Mouse (Mus musculus) erythroblast, embryonic 14.5 days (primary cell): Measurements from ENCODE around the gene Ghitm. TPM values are rescaled to one million over a fixed set of nuclear protein-coding genes. Genes with fewer than 3 reads are reported as not detected.

Experiments used
- H3K27me3 ChIP-seq: 2 replicates; pipeline ENCODE4 v1.6.1; 2012; ENCODE audit warnings: inconsistent platforms; ENCODE audit not compliant: control insufficient read depth
- H3K36me3 ChIP-seq: 2 replicates; pipeline ENCODE4 v1.6.1; 2012; ENCODE audit warnings: mild to moderate bottlenecking, inconsistent platforms; ENCODE audit not compliant: control insufficient read depth
- H3K4me1 ChIP-seq: 2 replicates; pipeline ENCODE4 v1.6.1; 2012; ENCODE audit warnings: inconsistent platforms; ENCODE audit not compliant: control insufficient read depth
- H3K4me3 ChIP-seq: replicated peaks from 2 replicates; pipeline ENCODE3; 2012; ENCODE audit warnings: moderate library complexity, mild to moderate bottlenecking, inconsistent platforms
- H3K9me3 ChIP-seq: 2 replicates; pipeline ENCODE4 v1.6.1; 2012; ENCODE audit warnings: low read length, inconsistent platforms, mixed read lengths; ENCODE audit not compliant: control insufficient read depth
- GATA1 ChIP-seq: IDR thresholded peaks from 2 replicates; pipeline ENCODE4 v1.6.1; 2012; ENCODE audit warnings: low read length, inconsistent platforms, mixed read lengths
- TAL1 ChIP-seq: IDR thresholded peaks from 3 replicates; pipeline ENCODE4 v1.6.1; 2012; ENCODE audit warnings: low read length, inconsistent platforms, mixed read lengths
- polyA plus RNA-seq: library from polyadenylated mRNA; stranded (reverse); fragments of >175 nt; gene quantifications from 2 replicates; pipeline ENCODE4 v1.2.3, GENCODE M21; 2012

Ghitm gene
- polyA plus RNA-seq, 1 experiment: 9.1 TPM

DNA sequence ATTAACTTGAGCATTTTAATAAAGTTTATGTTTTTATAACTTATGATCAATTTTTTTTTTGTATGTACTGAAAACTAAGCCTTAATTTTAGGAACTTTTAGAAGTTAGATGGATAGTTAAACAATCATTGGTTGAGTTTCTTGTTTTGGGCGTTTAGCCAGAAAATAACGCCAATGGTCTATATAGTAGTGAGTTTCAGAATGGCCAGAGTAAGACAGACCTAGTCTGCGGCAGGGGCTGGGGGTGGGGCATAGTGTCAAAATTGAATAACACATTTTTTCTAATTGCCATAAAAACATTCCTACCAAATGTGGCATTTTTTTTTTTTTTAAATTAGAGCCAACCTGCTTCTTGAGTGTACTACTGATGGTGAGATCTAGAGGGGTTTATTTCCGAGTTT is 1.0 kb upstream of the Ghitm start:
- no peaks in the 10 kb centered on the region for H3K9me3 ChIP-seq
- TF ChIP-seq TAL1 (no peak), GATA1 (no peak)
- H3K27me3 ChIP-seq: no peaks in the 10 kb centered on the region
- H3K4me3 ChIP-seq: peak overlapping the region; percentile 91
- peaks cover 22% of the 10 kb centered on the region for H3K4me1 ChIP-seq
- H3K36me3 ChIP-seq: peaks cover 25% of the 10 kb centered on the region

DNA sequence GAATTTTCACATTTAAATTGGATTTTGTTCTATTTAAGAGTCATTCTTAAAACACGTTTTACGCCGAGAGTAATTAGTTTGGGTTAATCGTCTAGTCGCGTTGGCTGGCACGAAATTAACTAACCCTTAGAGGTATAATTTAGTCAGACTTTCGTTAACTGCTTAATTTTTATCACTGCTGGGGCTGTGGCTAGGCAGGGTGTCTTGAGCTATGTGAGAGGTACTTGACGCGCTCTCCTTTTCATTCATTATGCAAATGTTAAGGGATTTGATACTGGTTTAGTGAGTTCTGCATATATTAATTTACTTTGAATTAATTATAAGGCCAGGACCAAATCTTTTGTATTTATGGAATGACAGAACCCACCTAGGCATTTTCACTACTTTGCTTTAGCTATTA is 599 bp upstream of the Ghitm start:
- TF ChIP-seq GATA1: no peak
- TF ChIP-seq TAL1: no peak
- Histone ChIP-seq H3K27me3 (no peaks in the 10 kb centered on the region), H3K36me3 (peaks cover 30% of the 10 kb centered on the region), H3K4me3 (peak overlapping the region; percentile 91), H3K9me3 (no peaks in the 10 kb centered on the region), H3K4me1 (peaks cover 22% of the 10 kb centered on the region)

DNA sequence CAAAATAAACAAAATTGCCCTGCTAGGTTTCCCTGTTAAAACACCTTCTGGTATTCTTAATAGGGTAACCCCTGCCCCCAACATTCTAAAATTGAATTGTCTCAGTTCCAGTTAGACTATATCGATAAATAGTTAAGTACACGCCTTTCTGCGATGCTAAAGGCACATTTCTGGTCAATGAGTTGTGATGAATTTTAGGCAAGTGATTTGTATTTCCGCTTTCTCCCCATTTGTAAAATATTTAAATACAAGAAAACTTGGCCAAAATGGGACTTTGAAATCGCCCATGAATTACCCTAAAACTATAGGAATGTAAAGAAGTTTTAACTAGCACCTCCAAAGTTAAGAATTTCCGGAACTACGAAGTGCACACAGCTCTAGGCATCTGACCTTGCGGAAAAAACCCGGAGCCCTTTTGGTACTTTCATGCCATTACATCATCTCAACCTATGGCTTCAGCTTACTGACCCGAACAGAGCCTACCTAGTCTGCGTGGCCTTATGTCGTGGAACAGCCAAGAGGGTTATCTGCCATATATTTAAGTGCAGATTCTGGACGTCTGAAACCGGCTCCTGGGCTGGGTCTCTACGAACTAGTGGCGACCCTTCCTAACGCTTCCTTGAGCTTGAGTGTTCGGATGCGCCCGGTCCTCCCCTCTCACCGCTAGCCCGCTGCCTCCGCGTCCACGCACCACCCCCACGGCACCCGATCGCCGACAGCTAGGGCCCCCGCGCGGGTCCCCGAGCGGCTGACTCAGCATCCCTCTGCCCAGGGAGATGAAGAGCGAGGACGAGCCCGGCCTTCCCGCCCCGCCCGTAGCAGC is 557 bp downstream of the Ghitm start:
- Histone ChIP-seq H3K36me3 (peaks cover 41% of the 10 kb centered on the region), H3K9me3 (no peaks in the 10 kb centered on the region), H3K4me3 (peak overlapping the region; percentile 91), H3K27me3 (no peaks in the 10 kb centered on the region), H3K4me1 (peaks cover 22% of the 10 kb centered on the region)
- TF ChIP-seq GATA1 (no peak), TAL1 (no peak)

DNA sequence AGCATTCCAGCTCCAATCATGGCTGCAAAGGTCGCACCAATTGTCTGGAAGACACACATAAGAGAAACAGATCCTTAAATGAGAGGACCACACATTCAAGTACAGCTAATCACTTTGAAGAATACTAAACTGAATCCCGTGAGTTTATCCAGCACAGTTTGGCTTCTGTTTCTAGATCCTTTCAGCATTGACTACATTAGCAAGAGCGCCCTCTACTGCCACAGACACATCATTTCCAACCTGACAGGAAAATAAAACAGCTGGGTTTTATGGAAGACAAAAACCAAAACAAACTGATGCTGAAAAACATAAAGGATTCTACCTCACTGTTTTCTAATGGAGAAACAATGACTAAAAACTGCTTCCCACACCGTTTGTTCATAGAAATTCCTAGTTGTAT is 7.4 kb downstream of the Ghitm start:
- no peaks in the 10 kb centered on the region for H3K9me3 ChIP-seq
- no peak for TF ChIP-seq GATA1
- TF ChIP-seq TAL1: no peak
- H3K36me3 ChIP-seq: peaks cover 99% of the 10 kb centered on the region
- no peaks in the 10 kb centered on the region; the same call in 1 of the 2 replicates for H3K4me1 ChIP-seq
- H3K27me3 ChIP-seq: no peaks in the 10 kb centered on the region
- H3K4me3 ChIP-seq: no peak overlapping the region

DNA sequence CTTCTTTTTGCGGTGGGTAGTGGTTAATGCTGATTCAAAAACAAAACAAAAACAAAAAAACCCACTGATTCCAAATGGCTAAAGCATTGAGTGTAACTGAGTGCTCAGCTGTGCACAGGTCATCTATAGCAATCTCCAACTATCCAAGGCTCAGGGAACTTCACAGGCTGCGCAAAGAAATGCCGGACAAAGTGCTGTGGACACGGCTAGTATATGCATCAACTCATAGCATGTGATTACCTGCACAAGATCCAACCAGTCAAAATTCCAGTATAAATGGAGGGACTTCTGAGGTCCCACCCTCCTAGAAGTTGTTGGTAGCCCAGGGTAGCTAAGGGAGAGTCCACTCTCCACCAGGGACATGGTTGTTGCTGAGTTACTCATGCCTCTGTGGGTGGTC is 15.8 kb downstream of the Ghitm start:
- Histone ChIP-seq H3K4me3 (no peak overlapping the region), H3K4me1 (no peaks in the 10 kb centered on the region), H3K27me3 (no peaks in the 10 kb centered on the region), H3K9me3 (no peaks in the 10 kb centered on the region), H3K36me3 (peaks cover 65% of the 10 kb centered on the region)
- TF ChIP-seq TAL1 (no peak), GATA1 (no peak)

DNA sequence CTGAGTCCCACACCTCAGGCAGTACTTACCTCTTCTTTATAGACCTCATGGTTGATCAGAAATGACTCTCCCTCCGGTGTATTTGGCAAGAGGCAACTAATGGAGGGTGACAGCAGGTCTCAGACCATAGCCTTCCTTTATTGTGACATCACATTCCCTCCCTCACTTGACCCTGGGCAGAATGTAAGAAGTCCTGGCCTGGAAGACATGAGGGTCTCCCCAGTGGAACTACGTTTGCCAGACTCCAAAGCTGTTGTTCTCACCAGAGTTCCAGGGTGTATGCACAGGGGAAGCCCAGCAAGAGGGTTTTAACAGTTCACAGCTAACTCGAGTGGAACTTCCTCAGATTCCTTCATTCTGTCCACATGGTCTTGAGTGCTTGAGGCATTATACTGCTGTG is 21.1 kb downstream of the Ghitm start, which contains the start of gene 2610528A11Rik:
Gene 2610528A11Rik, minus strand, starts transcription at position 101 of the 400 bp plus-strand sequence.
- no peaks in the 10 kb centered on the region for H3K9me3 ChIP-seq
- H3K4me1 ChIP-seq: no peaks in the 10 kb centered on the region
- peaks cover 12% of the 10 kb centered on the region for H3K36me3 ChIP-seq
- H3K4me3 ChIP-seq: no peak within 1 kb of the TSS
- TF ChIP-seq GATA1: no peak
- no peak for TF ChIP-seq TAL1
- no peaks in the 10 kb centered on the region for H3K27me3 ChIP-seq

DNA sequence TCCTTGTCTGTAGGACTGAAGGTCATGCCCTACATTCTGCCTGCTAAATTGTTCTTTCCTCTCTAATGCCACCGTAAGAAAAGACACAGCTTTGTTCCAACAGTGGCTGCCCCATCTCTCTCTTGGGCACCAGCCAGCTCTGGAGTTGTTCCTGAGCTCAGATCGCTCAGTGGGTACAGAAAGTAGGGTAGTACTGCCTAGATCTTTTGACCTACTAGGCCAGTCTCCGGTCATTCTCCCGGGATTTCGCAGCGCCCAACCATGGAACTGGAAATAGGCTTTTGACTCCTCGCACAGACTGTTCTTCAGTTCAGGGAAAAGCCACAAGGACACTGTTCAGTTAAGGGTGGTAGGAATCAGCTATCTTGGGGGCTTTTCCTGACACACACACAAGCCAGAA is 22.1 kb downstream of the Ghitm start:
- TF ChIP-seq GATA1 (no peak), TAL1 (no peak)
- Histone ChIP-seq H3K4me1 (no peaks in the 10 kb centered on the region), H3K36me3 (peaks cover 4% of the 10 kb centered on the region), H3K4me3 (no peak overlapping the region), H3K9me3 (no peaks in the 10 kb centered on the region), H3K27me3 (no peaks in the 10 kb centered on the region)

DNA sequence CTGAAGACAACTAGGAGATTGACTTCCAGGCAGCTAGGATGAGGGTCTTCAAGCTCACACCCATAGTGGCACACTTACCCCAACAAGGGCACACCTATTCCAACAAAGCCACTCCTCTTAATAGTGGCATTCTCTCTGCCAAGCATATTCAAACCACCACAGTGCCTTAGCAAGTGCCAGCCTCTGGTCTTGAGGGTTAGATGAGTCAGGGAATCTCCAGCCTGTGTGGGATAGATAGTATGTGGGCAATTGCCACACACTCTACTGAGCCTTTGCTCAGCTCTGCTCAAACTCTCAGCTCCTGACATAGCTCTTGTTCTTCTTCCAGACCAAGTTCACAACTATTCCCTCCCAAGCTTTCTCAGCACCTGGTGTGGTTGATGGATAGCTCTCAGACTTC is 23.7 kb downstream of the Ghitm start:
- Histone ChIP-seq H3K9me3 (no peaks in the 10 kb centered on the region), H3K4me3 (no peak overlapping the region), H3K4me1 (no peaks in the 10 kb centered on the region), H3K27me3 (no peaks in the 10 kb centered on the region), H3K36me3 (no peaks in the 10 kb centered on the region)
- TF ChIP-seq TAL1 (no peak), GATA1 (no peak)

DNA sequence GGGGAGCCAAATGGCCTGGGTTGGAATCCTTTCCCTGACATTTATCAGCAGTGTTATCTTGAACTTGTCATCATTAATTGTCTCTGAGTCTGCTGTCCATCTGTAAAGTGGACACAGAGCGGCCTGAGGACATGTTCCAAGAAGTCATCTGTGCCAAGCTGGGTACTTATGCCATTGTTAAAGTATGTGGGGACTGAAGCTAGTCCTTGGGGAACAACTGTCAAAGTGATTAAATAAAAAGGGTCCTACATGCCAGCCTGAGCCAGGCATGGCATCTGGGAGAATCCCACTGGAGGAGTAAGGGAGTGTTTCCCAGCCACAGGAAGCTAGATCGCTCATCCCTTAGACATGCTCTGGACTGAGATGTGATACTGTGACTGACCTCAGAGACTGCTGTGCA is 24.6 kb downstream of the Ghitm start:
- TF ChIP-seq TAL1 (no peak), GATA1 (no peak)
- Histone ChIP-seq H3K4me3 (no peak overlapping the region), H3K9me3 (no peaks in the 10 kb centered on the region), H3K27me3 (no peaks in the 10 kb centered on the region), H3K4me1 (no peaks in the 10 kb centered on the region), H3K36me3 (no peaks in the 10 kb centered on the region)

DNA sequence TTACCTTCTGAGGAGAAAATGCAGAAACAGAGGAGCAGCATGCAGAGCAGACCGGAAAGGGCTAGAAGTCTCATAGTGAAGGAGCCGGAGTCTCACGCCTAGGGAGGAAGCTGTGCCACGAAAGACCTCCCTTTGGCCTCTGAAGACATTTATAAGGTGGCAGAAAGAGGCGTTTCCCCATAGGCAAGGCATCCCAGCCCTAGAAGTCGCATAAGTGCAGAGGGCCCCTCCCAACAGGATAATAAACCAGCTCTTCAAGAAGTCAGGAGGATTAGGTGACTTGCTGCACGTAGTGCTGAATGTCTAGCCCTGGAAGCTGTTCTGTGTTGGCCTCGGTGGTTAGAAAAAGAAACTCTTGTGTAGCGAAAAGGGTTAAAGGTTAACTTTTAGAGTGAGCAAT is 25.1 kb downstream of the Ghitm start:
- H3K4me1 ChIP-seq: no peaks in the 10 kb centered on the region
- no peaks in the 10 kb centered on the region for H3K9me3 ChIP-seq
- H3K4me3 ChIP-seq: no peak overlapping the region
- H3K27me3 ChIP-seq: no peaks in the 10 kb centered on the region
- no peaks in the 10 kb centered on the region for H3K36me3 ChIP-seq
- TF ChIP-seq GATA1 (no peak), TAL1 (no peak)
